15 mouse cellular contexts compared by ENCODE assay signal in genomic region chr11:114793868-114794545, GRCm38 (mm10). TPM values are rescaled to one million over a fixed set of nuclear protein-coding genes. Genes with fewer than 3 reads are reported as not detected.
DNase-seq lines count a peak whose midpoint lies in the region; ATAC-seq and TF ChIP-seq lines count a peak whose summit lies in the region.
"Had no signal": no experiment of that assay in that cellular context is flagged by ENCODE, and none has a peak within 500 bp of the region (broad histone marks: within the 10 kb centered on the region; RNA-seq: fewer than 3 reads in every experiment).

No protein-coding gene starts in this region.

- no peak for ATAC-seq in hindbrain, embryonic 15.5 days (ENCODE audit: low FRiP score, low read depth)
- no peak for ATAC-seq in neural tube, embryonic 15.5 days (ENCODE audit: low FRiP score)
- ATAC-seq: CD4-positive, CD25-positive, alpha-beta regulatory T cell, adult 4 months had no signal

- H3K27ac ChIP-seq in left cerebral cortex, adult 2 months, result 0 out of 2 replicates have a peak overlapping the region, but pooled peaks have one; percentile 44
- H3K27ac ChIP-seq in embryonic facial prominence, embryonic 10.5 days (replicated peaks), result peak overlapping the region; percentile 80
- H3K27ac ChIP-seq in hindbrain, embryonic 15.5 days (replicated peaks), result peak overlapping the region; percentile 92
- peak overlapping the region; percentile 93 for H3K27ac ChIP-seq in neural tube, embryonic 15.5 days (replicated peaks)
- H3K27ac ChIP-seq: heart, embryonic 15.5 days; limb, embryonic 10.5 days had no signal

- H3K27me3 ChIP-seq in embryonic facial prominence, embryonic 10.5 days (replicated peaks; ENCODE audit: low read depth, poor library complexity, severe bottlenecking), result peaks cover 62% of the 10 kb centered on the region
- no peaks in the 10 kb centered on the region for H3K27me3 ChIP-seq in hindbrain, embryonic 15.5 days
- peaks cover 21% of the 10 kb centered on the region for H3K27me3 ChIP-seq in neural tube, embryonic 15.5 days (replicated peaks)

- intact Hi-C loops in left cerebral cortex, adult 2 months (cut with DNase I), result loop anchor here (2.0 kb wide), 1 partner anchor 121 kb away; no protein-coding TSS in a partner anchor

- H3K9ac ChIP-seq in hindbrain, embryonic 15.5 days, result no peak overlapping the region
- H3K9ac ChIP-seq in neural tube, embryonic 15.5 days (replicated peaks), result no peak overlapping the region
- H3K9ac ChIP-seq: heart, embryonic 15.5 days had no signal

- no peaks in the 10 kb centered on the region for H3K9me3 ChIP-seq in embryonic facial prominence, embryonic 10.5 days
- no peaks in the 10 kb centered on the region for H3K9me3 ChIP-seq in hindbrain, embryonic 15.5 days
- no peaks in the 10 kb centered on the region for H3K9me3 ChIP-seq in neural tube, embryonic 15.5 days (replicated peaks)
- H3K9me3 ChIP-seq: heart, embryonic 15.5 days; limb, embryonic 10.5 days had no signal

- no peak overlapping the region; the same call in 1 of the 2 replicates for H3K4me3 ChIP-seq in left cerebral cortex, adult 2 months
- H3K4me3 ChIP-seq in embryonic facial prominence, embryonic 10.5 days, result peak overlapping the region; percentile 63
- no peak overlapping the region for H3K4me3 ChIP-seq in hindbrain, embryonic 15.5 days
- no peak overlapping the region for H3K4me3 ChIP-seq in neural tube, embryonic 15.5 days (replicated peaks)
- H3K4me3 ChIP-seq: heart, embryonic 15.5 days; limb, embryonic 10.5 days had no signal

- H3K36me3 ChIP-seq in embryonic facial prominence, embryonic 10.5 days (replicated peaks), result no peaks in the 10 kb centered on the region
- H3K36me3 ChIP-seq in hindbrain, embryonic 15.5 days, result no peaks in the 10 kb centered on the region
- no peaks in the 10 kb centered on the region for H3K36me3 ChIP-seq in neural tube, embryonic 15.5 days
- H3K36me3 ChIP-seq: heart, embryonic 15.5 days; limb, embryonic 10.5 days had no signal

- TF ChIP-seq CTCF in left cerebral cortex, adult 2 months (IDR thresholded peaks at IDR 0.05), result no peak

- 75% methylated on average over 19 of the region's 19 CpGs for WGBS in embryonic facial prominence, embryonic 10.5 days
- 37% methylated on average over 19 of the region's 19 CpGs for WGBS in hindbrain, embryonic 15.5 days
- WGBS in neural tube, embryonic 15.5 days, result 33% methylated on average over 19 of the region's 19 CpGs

- DNase-seq in left cerebral cortex, adult 2 months (ENCODE audit: extremely low spot score in 1 of 2, low spot score in 2 of 2), result no peak
- DNase-seq in left cerebral cortex, adult 11 months (ENCODE audit: low spot score), result no peak
- DNase-seq in embryonic facial prominence, embryonic 10.5 days (ENCODE audit: low spot score), result no peak
- DNase-seq in spleen, postnatal 10 days (ENCODE audit: low spot score in 2 of 2), result no peak
- DNase-seq in lung, postnatal 4 days, result no peak
- no peak for DNase-seq in liver
- DNase-seq: kidney, postnatal 10 days; lung, postnatal 14 days had no signal

- peaks cover 75% of the 10 kb centered on the region for H3K4me1 ChIP-seq in embryonic facial prominence, embryonic 10.5 days
- H3K4me1 ChIP-seq in hindbrain, embryonic 15.5 days (replicated peaks), result peaks cover 60% of the 10 kb centered on the region
- H3K4me1 ChIP-seq in neural tube, embryonic 15.5 days, result peaks cover 71% of the 10 kb centered on the region

- peak overlapping the region; percentile 70 for H3K4me2 ChIP-seq in hindbrain, embryonic 15.5 days
- peak overlapping the region; percentile 92 for H3K4me2 ChIP-seq in neural tube, embryonic 15.5 days
- H3K4me2 ChIP-seq: heart, embryonic 15.5 days had no signal

RNA-seq across cellular contexts. Expression of gene Btbd17, which starts 1.7 kb away (rescaled TPM):
- total RNA-seq in left cerebral cortex, adult 2 months (2021), result 10 to 100 TPM; 29.5 to 29.8 TPM
- 10.0 and 17.0 TPM in 2 replicates for polyA plus RNA-seq in embryonic facial prominence, embryonic 10.5 days (2016; fragmentation: Nextera tagmentation; extraction: Ambion mirVana)
- 26.0 and 26.4 TPM in 2 replicates for polyA plus RNA-seq in hindbrain, embryonic 15.5 days (2015; fragmentation: Nextera tagmentation; extraction: Ambion mirVana)
- polyA plus RNA-seq in neural tube, embryonic 15.5 days (2015; fragmentation: Nextera tagmentation; extraction: Ambion mirVana), result 14.8 and 21.3 TPM in 2 replicates
- total RNA-seq: gastrocnemius, adult 8-10 months had no signal
- polyA plus RNA-seq: CD4-positive, CD25-positive, alpha-beta regulatory T cell, adult 4 months had no signal

RNA-seq across cellular contexts. Expression of gene Gpr142, which starts 4.7 kb away (rescaled TPM):
- not detected for total RNA-seq in left cerebral cortex, adult 2 months (2021)
- polyA plus RNA-seq in embryonic facial prominence, embryonic 10.5 days (2016; fragmentation: Nextera tagmentation; extraction: Ambion mirVana), result 0.18 TPM in 1 of 2 replicates, not detected in the other
- polyA plus RNA-seq in hindbrain, embryonic 15.5 days (2015; fragmentation: Nextera tagmentation; extraction: Ambion mirVana), result not detected in 2 replicates
- polyA plus RNA-seq in neural tube, embryonic 15.5 days (2015; fragmentation: Nextera tagmentation; extraction: Ambion mirVana), result not detected in 2 replicates
- total RNA-seq: gastrocnemius, adult 8-10 months had no signal
- polyA plus RNA-seq: CD4-positive, CD25-positive, alpha-beta regulatory T cell, adult 4 months; embryonic facial prominence, embryonic 14.5 days; heart, embryonic 15.5 days; limb, embryonic 10.5 days had no signal

RNA-seq across cellular contexts. Expression of gene Kif19a, which starts 28.8 kb away (rescaled TPM):
- 1 to 10 TPM; 3.2 to 3.6 TPM for total RNA-seq in left cerebral cortex, adult 2 months (2021)
- polyA plus RNA-seq in embryonic facial prominence, embryonic 10.5 days (2016; fragmentation: Nextera tagmentation; extraction: Ambion mirVana), result 1.3 and 2.0 TPM in 2 replicates
- polyA plus RNA-seq in hindbrain, embryonic 15.5 days (2015; fragmentation: Nextera tagmentation; extraction: Ambion mirVana), result 0.51 and 0.93 TPM in 2 replicates
- 0.47 and 1.0 TPM in 2 replicates for polyA plus RNA-seq in neural tube, embryonic 15.5 days (2015; fragmentation: Nextera tagmentation; extraction: Ambion mirVana)
- polyA plus RNA-seq: CD4-positive, CD25-positive, alpha-beta regulatory T cell, adult 4 months; limb, embryonic 10.5 days had no signal

RNA-seq across cellular contexts. Expression of gene Gprc5c, which starts 56.9 kb away (rescaled TPM):
- total RNA-seq in left cerebral cortex, adult 2 months (2021), result 1 to 10 TPM; 4.0 to 5.4 TPM
- polyA plus RNA-seq in embryonic facial prominence, embryonic 10.5 days (2016; fragmentation: Nextera tagmentation; extraction: Ambion mirVana), result 62.2 and 62.5 TPM in 2 replicates
- polyA plus RNA-seq in hindbrain, embryonic 15.5 days (2015; fragmentation: Nextera tagmentation; extraction: Ambion mirVana), result 8.5 and 11.6 TPM in 2 replicates
- 8.8 and 12.0 TPM in 2 replicates for polyA plus RNA-seq in neural tube, embryonic 15.5 days (2015; fragmentation: Nextera tagmentation; extraction: Ambion mirVana)
- polyA plus RNA-seq: CD4-positive, CD25-positive, alpha-beta regulatory T cell, adult 4 months had no signal
